Mouse (Mus musculus) limb, embryonic 14.5 days (tissue): Measurements from ENCODE around the gene Krt90. TPM values are rescaled to one million over a fixed set of nuclear protein-coding genes. Genes with fewer than 3 reads are reported as not detected.

ENCODE experiments used
- ATAC-seq: fragments of 200-750 bp; cut with Nextera tagmentation; 2 replicates; pipeline ENCODE4 v1.8.0; 2017; ENCODE audit warnings: low read depth, moderate number of reproducible peaks, moderate TSS enrichment; ENCODE audit not compliant: low FRiP score
- DNase-seq: peaks from one replicate; pipeline ENCODE4 v3.0.0-alpha.2; 2015; ENCODE audit warnings: low spot score
- H3K27ac ChIP-seq: fragments of 300-500 bp; sonication (generic); replicated peaks from 2 replicates; pipeline ENCODE4 v1.5.1; 2014; ENCODE audit warnings: low read depth, mild to moderate bottlenecking, low read length, moderate library complexity, mixed read lengths
- H3K27me3 ChIP-seq: fragments of 300-500 bp; sonication (generic); 2 replicates; pipeline ENCODE4 v1.6.1; 2014; ENCODE audit warnings: low read length, mixed read lengths; ENCODE audit not compliant: control insufficient read depth, insufficient read depth
- H3K36me3 ChIP-seq: fragments of 300-500 bp; sonication (generic); 2 replicates; pipeline ENCODE4 v1.6.1; 2014; ENCODE audit warnings: mild to moderate bottlenecking, low read length, moderate library complexity, mixed read lengths; ENCODE audit not compliant: control insufficient read depth, insufficient read depth
- H3K4me1 ChIP-seq: fragments of 300-500 bp; sonication (generic); 2 replicates; pipeline ENCODE4 v1.6.1; 2014; ENCODE audit warnings: antibody characterized with exemption, low read length, mixed read lengths; ENCODE audit not compliant: control insufficient read depth, insufficient read depth
- H3K4me2 ChIP-seq: fragments of 300-500 bp; sonication (generic); replicated peaks from 2 replicates; pipeline ENCODE4 v1.6.1; 2014; ENCODE audit warnings: low read depth, mild to moderate bottlenecking, low read length, moderate library complexity; ENCODE audit not compliant: severe bottlenecking
- H3K4me3 ChIP-seq: fragments of 300-500 bp; sonication (generic); replicated peaks from 2 replicates; pipeline ENCODE4 v1.5.1; 2014; ENCODE audit warnings: low read length
- H3K9ac ChIP-seq: fragments of 300-500 bp; sonication (generic); 2 replicates; pipeline ENCODE4 v1.6.1; 2014; ENCODE audit warnings: mild to moderate bottlenecking, low read depth, low read length, moderate library complexity; ENCODE audit not compliant: severe bottlenecking
- H3K9me3 ChIP-seq: fragments of 300-500 bp; sonication (generic); 2 replicates; pipeline ENCODE4 v1.6.1; 2016; ENCODE audit warnings: low read length; ENCODE audit not compliant: control insufficient read depth
- POLR2A ChIP-seq: fragments of 200-500 bp; IDR thresholded peaks from 2 replicates; pipeline ENCODE4 v1.8.0; 2012; ENCODE audit warnings: inconsistent platforms, mild to moderate bottlenecking, moderate library complexity, borderline replicate concordance; ENCODE audit not compliant: insufficient read depth, insufficient read length; ENCODE audit errors: extremely low read depth
- whole genome bisulfite sequencing: fragments of 180-500 bp; shearing (Covaris S2); extraction: QIAGEN DNeasy Blood & Tissue Kit; methylation state at CpG from one replicate; pipeline ENCODE4 v1.1.7; 2014; 5-methylcytosine and 5-hydroxymethylcytosine counted together
- polyA plus RNA-seq, 2 experiments: library from polyadenylated mRNA; depleted of rRNA in 1 of 2; stranded (reverse) in 1 of 2; unstranded in 1 of 2; fragments of >200 nt; fragmentation: Nextera tagmentation in 1 of 2; extraction: Ambion mirVana in 1 of 2; gene quantifications; 2 replicates each; pipeline versions ENCODE4 v1.2.1 to v1.2.3; 2012 to 2014

The Krt90 gene
- polyA plus RNA-seq, 2 experiments: 0.08 to 0.10 TPM

GRCm38 (mm10) chr15:101581701-101582100 lies 19.0 kb upstream of the Krt90 start:
- Histone ChIP-seq H3K9me3 (no peaks in the 10 kb centered on the region), H3K4me2 (no peak overlapping the region), H3K9ac (no peak overlapping the region), H3K27ac (no peak overlapping the region), H3K4me1 (no peaks in the 10 kb centered on the region), H3K4me3 (no peak overlapping the region), H3K27me3 (no peaks in the 10 kb centered on the region), H3K36me3 (no peaks in the 10 kb centered on the region)
- WGBS: 82% methylated on average over 3 of the region's 3 CpGs
- ATAC-seq (no peak), DNase-seq (no peak)
- no peak for TF ChIP-seq POLR2A

- ATAC-seq: no peak
- peaks cover 5% of the 10 kb centered on the region; the same call in 1 of the 2 replicates for H3K4me1 ChIP-seq
- no peaks in the 10 kb centered on the region for H3K27me3 ChIP-seq
- 85% methylated on average over 5 of the region's 5 CpGs for WGBS
- H3K9ac ChIP-seq: no peak overlapping the region
- no peaks in the 10 kb centered on the region for H3K36me3 ChIP-seq
- DNase-seq: no peak
- TF ChIP-seq POLR2A: no peak
- no peak overlapping the region for H3K4me2 ChIP-seq
- no peaks in the 10 kb centered on the region for H3K9me3 ChIP-seq
- no peak overlapping the region for H3K4me3 ChIP-seq
- H3K27ac ChIP-seq: no peak overlapping the region
Observed at GRCm38 (mm10) chr15:101575506-101575905, 12.8 kb upstream of the Krt90 start.

- no peaks in the 10 kb centered on the region for H3K9me3 ChIP-seq
- no peak within 1 kb of the TSS for H3K4me2 ChIP-seq
- H3K36me3 ChIP-seq: no peaks in the 10 kb centered on the region
- H3K27ac ChIP-seq: no peak within 1 kb of the TSS
- ATAC-seq: no peak
- no peak within 1 kb of the TSS for H3K4me3 ChIP-seq
- no peak for DNase-seq
- H3K9ac ChIP-seq: no peak within 1 kb of the TSS
- TF ChIP-seq POLR2A: no peak
- H3K27me3 ChIP-seq: no peaks in the 10 kb centered on the region
- H3K4me1 ChIP-seq: peaks cover 5% of the 10 kb centered on the region; the same call in 1 of the 2 replicates
- 50% methylated on average over 15 of the region's 15 CpGs for WGBS
Observed at GRCm38 (mm10) chr15:101573796-101574345, 11.1 kb upstream of the Krt90 start, which contains the start of gene Krt75. Gene Krt75, minus strand, starts transcription at chr15:101573904.

- Histone ChIP-seq H3K9me3 (no peaks in the 10 kb centered on the region), H3K4me1 (peaks cover 21% of the 10 kb centered on the region), H3K4me2 (no peak overlapping the region), H3K36me3 (no peaks in the 10 kb centered on the region), H3K4me3 (no peak overlapping the region), H3K27ac (no peak overlapping the region), H3K27me3 (no peaks in the 10 kb centered on the region), H3K9ac (no peak overlapping the region)
- TF ChIP-seq POLR2A: no peak
- ATAC-seq (no peak), DNase-seq (no peak)
- WGBS: 42% methylated on average over 7 of the region's 7 CpGs
Observed at GRCm38 (mm10) chr15:101567780-101568179, 5.0 kb upstream of the Krt90 start.

- Histone ChIP-seq H3K27ac (no peak overlapping the region), H3K27me3 (no peaks in the 10 kb centered on the region), H3K9me3 (no peaks in the 10 kb centered on the region), H3K36me3 (no peaks in the 10 kb centered on the region), H3K4me2 (no peak overlapping the region), H3K9ac (no peak overlapping the region), H3K4me1 (no peaks in the 10 kb centered on the region; the same call in 1 of the 2 replicates), H3K4me3 (no peak overlapping the region)
- ATAC-seq (no peak), DNase-seq (no peak)
- no peak for TF ChIP-seq POLR2A
- 17% methylated on average over 6 of the region's 7 CpGs for WGBS
Observed at GRCm38 (mm10) chr15:101558034-101558646, 4.6 kb downstream of the Krt90 start.

GRCm38 (mm10) chr15:101553169-101553568 lies 9.6 kb downstream of the Krt90 start:
- Histone ChIP-seq H3K9me3 (no peaks in the 10 kb centered on the region), H3K4me1 (peaks cover 6% of the 10 kb centered on the region), H3K4me3 (0 out of 2 replicates have a peak overlapping the region, but pooled peaks have one; percentile 4), H3K4me2 (peak overlapping the region; percentile 31), H3K27me3 (peaks cover 6% of the 10 kb centered on the region; the same call in 1 of the 2 replicates), H3K36me3 (no peaks in the 10 kb centered on the region), H3K27ac (no peak overlapping the region), H3K9ac (no peak overlapping the region)
- peak; percentile 56 for DNase-seq
- TF ChIP-seq POLR2A: no peak
- WGBS: 0% methylated on average over 11 of the region's 11 CpGs
- ATAC-seq: peak; percentile 89
